ENCODE assay signal across 9 mouse cellular contexts in the genomic region with DNA sequence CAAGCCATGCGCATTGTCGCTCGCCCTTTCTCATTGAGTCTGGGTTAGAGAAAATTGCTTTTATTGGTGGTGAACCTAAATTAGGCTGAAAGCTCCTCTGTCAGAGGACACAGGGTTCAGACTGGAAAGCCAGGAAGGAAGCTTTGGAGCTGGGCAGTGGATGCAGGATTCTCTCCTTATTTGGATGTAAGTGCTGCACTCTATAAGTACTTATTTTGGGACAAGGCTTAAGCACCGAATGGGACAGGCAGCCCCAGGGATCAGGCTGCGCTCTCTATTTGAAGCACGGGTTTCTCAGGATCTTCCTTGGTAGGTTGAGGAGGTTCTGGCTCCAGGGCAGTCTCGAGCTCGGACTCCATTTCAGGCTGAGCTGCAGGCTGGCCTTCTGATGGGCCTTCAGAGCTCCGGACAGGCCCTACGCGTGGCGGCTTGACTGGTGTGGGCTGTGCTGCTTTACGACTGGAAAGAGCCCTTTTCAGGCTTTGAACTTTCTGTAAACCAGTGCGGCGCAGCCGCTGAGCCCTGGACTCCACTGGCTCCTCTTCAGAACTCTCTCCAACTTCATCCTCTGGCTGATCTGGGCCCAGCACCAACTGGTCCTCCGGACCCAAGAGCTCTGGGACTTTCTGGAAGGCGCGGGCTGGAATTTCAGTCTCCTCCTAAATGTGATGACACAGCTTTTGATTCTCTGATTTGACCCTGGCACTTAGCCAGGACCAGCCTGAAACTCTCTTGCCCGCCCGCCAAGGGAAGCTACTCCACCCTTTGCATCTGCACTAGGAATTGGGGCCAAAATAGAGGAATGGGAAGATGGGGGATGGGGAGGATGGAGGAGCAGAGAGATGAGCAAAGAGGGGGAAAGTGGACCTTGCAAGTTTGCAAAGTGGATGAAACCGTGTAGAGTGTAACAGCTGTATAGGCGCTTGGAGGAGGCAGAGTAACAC. TPM values are rescaled to one million over a fixed set of nuclear protein-coding genes. Genes with fewer than 3 reads are reported as not detected.
DNase-seq lines count a peak whose midpoint lies in the region; ATAC-seq and TF ChIP-seq lines count a peak whose summit lies in the region.
"Had no signal": no experiment of that assay in that cellular context is flagged by ENCODE, and none has a peak within 500 bp of the region (broad histone marks: within the 10 kb centered on the region; RNA-seq: fewer than 3 reads in every experiment).

No protein-coding gene starts in this region.

- peak; percentile 76 for DNase-seq in adrenal gland, postnatal 10 days
- peak; percentile 56 to 58 for DNase-seq in heart, postnatal 14 days
- DNase-seq in kidney, postnatal 36 days: peak; percentile 57 to 61
- DNase-seq in midbrain, embryonic 14.5 days: peak; percentile 48
- peak; percentile 33 to 65 for DNase-seq in urinary bladder, postnatal 36 days (ENCODE audit: low spot score in 2 of 2)
- DNase-seq in layer of hippocampus, postnatal 25 days (ENCODE audit: extremely low spot score in 1 of 2, low spot score in 1 of 2): no peak

- H3K4me2 ChIP-seq in forebrain, embryonic 12.5 days: peak overlapping the region; percentile 76
- peak overlapping the region; percentile 92 for H3K4me2 ChIP-seq in midbrain, embryonic 14.5 days (ENCODE audit: low read length)

- peaks cover 14% of the 10 kb centered on the region for H3K79me2 ChIP-seq in C2C12 (ENCODE audit: control insufficient read depth, insufficient read depth)

- no peak overlapping the region; the same call in 1 of the 2 replicates for H3K9ac ChIP-seq in forebrain, embryonic 12.5 days
- H3K9ac ChIP-seq in midbrain, embryonic 14.5 days (replicated peaks; ENCODE audit: low read length): peak overlapping the region; percentile 64; the same call in 1 of the 2 replicates

- TF ChIP-seq CTCF in C2C12 (IDR thresholded peaks at IDR 0.05; ENCODE audit: control insufficient read depth, insufficient read depth, insufficient read length): no peak

- H3K36me3 ChIP-seq in C2C12 (ENCODE audit: control insufficient read depth, insufficient read depth): no peaks in the 10 kb centered on the region
- H3K36me3 ChIP-seq in forebrain, embryonic 12.5 days (replicated peaks): no peaks in the 10 kb centered on the region
- no peaks in the 10 kb centered on the region for H3K36me3 ChIP-seq in midbrain, embryonic 14.5 days (ENCODE audit: control insufficient read depth, insufficient read depth, low read length)

- no peaks in the 10 kb centered on the region for H3K27me3 ChIP-seq in C2C12 (ENCODE audit: control insufficient read depth, insufficient read depth, insufficient read length)
- H3K27me3 ChIP-seq in forebrain, embryonic 12.5 days: peaks cover 19% of the 10 kb centered on the region
- 0 out of 2 replicates have a peak, but pooled peaks cover 2% of the 10 kb centered on the region for H3K27me3 ChIP-seq in midbrain, embryonic 14.5 days (ENCODE audit: control insufficient read depth, insufficient read depth, low read length)

- peaks cover 29% of the 10 kb centered on the region for H3K4me1 ChIP-seq in forebrain, embryonic 12.5 days
- peaks cover 5% of the 10 kb centered on the region for H3K4me1 ChIP-seq in midbrain, embryonic 14.5 days (ENCODE audit: control insufficient read depth, insufficient read depth, low read length)

- H3K79me3 ChIP-seq in C2C12 (ENCODE audit: low read depth): no peaks in the 10 kb centered on the region

- peak; percentile 41; the same call in 1 of the 2 replicates for ATAC-seq in forebrain, embryonic 12.5 days (ENCODE audit: low FRiP score)
- ATAC-seq in midbrain, embryonic 14.5 days (ENCODE audit: low FRiP score, low TSS enrichment): no peak

- H3ac ChIP-seq in C2C12 (ENCODE audit: control insufficient read depth, insufficient read length, low read depth): peak overlapping the region; percentile 90

- H3K9me3 ChIP-seq in forebrain, embryonic 12.5 days: no peaks in the 10 kb centered on the region
- H3K9me3 ChIP-seq in midbrain, embryonic 14.5 days (ENCODE audit: control insufficient read depth, low read length): no peaks in the 10 kb centered on the region

- H3K27ac ChIP-seq in forebrain, embryonic 12.5 days: no peak overlapping the region
- H3K27ac ChIP-seq in midbrain, embryonic 14.5 days (replicated peaks; ENCODE audit: low read depth, low read length): peak overlapping the region; percentile 77

- 69% methylated on average over 23 of the region's 23 CpGs for whole genome bisulfite sequencing in forebrain, embryonic 12.5 days
- WGBS in midbrain, embryonic 14.5 days: 65% methylated on average over 23 of the region's 23 CpGs

- intact Hi-C loops in heart, postnatal 14 days (cut with DNase I): no loop called here

- peak overlapping the region; percentile 53 for H3K4me3 ChIP-seq in C2C12 (ENCODE audit: insufficient read depth, poor library complexity, severe bottlenecking)
- H3K4me3 ChIP-seq in forebrain, embryonic 12.5 days (replicated peaks): peak overlapping the region; percentile 46
- H3K4me3 ChIP-seq in midbrain, embryonic 14.5 days (replicated peaks; ENCODE audit: low read depth, low read length): peak overlapping the region; percentile 45

TF ChIP-seq in C2C12, 6 proteins besides CTCF, POLR2A, EP300 and RAD21:
- TF ChIP-seq FOSL1 (IDR thresholded peaks at IDR 0.05; ENCODE audit: insufficient read depth, low read length, poor library complexity, severe bottlenecking): no peak
- no peak for TF ChIP-seq MYOG (IDR thresholded peaks at IDR 0.05; ENCODE audit: control insufficient read depth, extremely low read depth, insufficient read length)
- TF ChIP-seq MAX (IDR thresholded peaks at IDR 0.05): no peak
- TF ChIP-seq CEBPB (IDR thresholded peaks at IDR 0.05; ENCODE audit: low read depth): no peak
- no peak for TF ChIP-seq USF1 (IDR thresholded peaks at IDR 0.05; ENCODE audit: low read depth)
- no peak for TF ChIP-seq MYOD1 (IDR thresholded peaks at IDR 0.05; ENCODE audit: control insufficient read depth, insufficient read length, low read depth)
TF ChIP-seq in C2C12: peak in this region for 0.

RNA-seq across cellular contexts. Expression of gene Cavin3, which starts 1.3 kb away (rescaled TPM):
- polyA plus RNA-seq in C2C12 (2012; fragmentation: generic; extraction: Trizol): 83.7 TPM
- total RNA-seq in adrenal gland, postnatal 10 days (2021): 10 to 100 TPM; 48.6 to 49.5 TPM
- polyA plus RNA-seq in forebrain, embryonic 12.5 days (2016; fragmentation: Nextera tagmentation; extraction: Ambion mirVana): 20.2 and 24.7 TPM in 2 replicates
- total RNA-seq in heart, postnatal 14 days (2021): 10 to 100 TPM; 31.4 to 35.5 TPM
- polyA plus RNA-seq in midbrain, embryonic 14.5 days (2014; fragmentation: Nextera tagmentation; extraction: Ambion mirVana): 23.2 and 27.9 TPM in 2 replicates
- 10 to 100 TPM; 14.2 to 14.9 TPM for total RNA-seq in layer of hippocampus, postnatal 25 days (2021)

RNA-seq across cellular contexts. Expression of gene Cckbr, which starts 55.3 kb away (rescaled TPM):
- polyA plus RNA-seq in C2C12 (2012; fragmentation: generic; extraction: Trizol): not detected
- under 1 TPM in 1 of 2 experiments, not detected in 1; 0.12 TPM for total RNA-seq in adrenal gland, postnatal 10 days (2021)
- polyA plus RNA-seq in forebrain, embryonic 12.5 days (2016; fragmentation: Nextera tagmentation; extraction: Ambion mirVana): 0.38 and 0.70 TPM in 2 replicates
- not detected for total RNA-seq in heart, postnatal 14 days (2021)
- 1.7 and 3.0 TPM in 2 replicates for polyA plus RNA-seq in midbrain, embryonic 14.5 days (2014; fragmentation: Nextera tagmentation; extraction: Ambion mirVana)
- total RNA-seq in layer of hippocampus, postnatal 25 days (2021): 1 to 10 TPM; 6.3 to 9.6 TPM
- polyA plus RNA-seq: liver, embryonic 16.5 days had no signal

Comparison
In these comparisons a context has a peak if more than half of its experiments do, and no peak if none do; other contexts are left out.
1. DNase-seq: peak in adrenal gland, postnatal 10 days (single experiment), heart, postnatal 14 days (2 of 2), kidney, postnatal 36 days (2 of 2), midbrain, embryonic 14.5 days (single experiment) and urinary bladder, postnatal 36 days (2 of 2); none in layer of hippocampus, postnatal 25 days (0 of 2).
2. RNA of gene Cckbr, which starts 55.3 kb away (total RNA-seq): 6.3 to 9.6 TPM in layer of hippocampus, postnatal 25 days; 0.12 TPM in adrenal gland, postnatal 10 days and not detected in heart, postnatal 14 days; every median in the first group is over 4 times any median in the second.
3. Peak in every context shown above with its lines, with median percentiles within 50 percentile points of each other: H3K4me3 ChIP-seq.